Mouse (Mus musculus) brain, embryonic 14.5 days (tissue): ENCODE results near the gene Cfd.

ENCODE experiments used
- CTCF ChIP-seq: fragments of 200-500 bp; IDR thresholded peaks from 2 replicates; pipeline ENCODE4 v1.5.1; 2012; ENCODE audit warnings: inconsistent platforms, mild to moderate bottlenecking, moderate library complexity, borderline replicate concordance; ENCODE audit not compliant: insufficient read depth, insufficient read length; ENCODE audit errors: extremely low read depth
- POLR2A ChIP-seq: fragments of 200-500 bp; IDR thresholded peaks from 2 replicates; pipeline ENCODE4 v1.6.1; 2012; ENCODE audit warnings: mild to moderate bottlenecking, inconsistent platforms, borderline replicate concordance; ENCODE audit not compliant: poor library complexity, insufficient read depth, insufficient read length, severe bottlenecking; ENCODE audit errors: extremely low read depth

GRCm38 (mm10) chr10:79930826-79931186 lies 40.2 kb downstream of the Cfd start:
- no peak for TF ChIP-seq POLR2A
- no peak for TF ChIP-seq CTCF
